In genomic region chr15:56764019-56764418, GRCm38 (mm10) we compare ENCODE assay signal across 17 mouse cellular contexts.
A peak's percentile ranks its signal among the peaks of the same experiment; 100 is the strongest.
DNase-seq lines count a peak whose midpoint lies in the region.
"Had no signal": no experiment of that assay in that cellular context is flagged by ENCODE, and none has a peak within 500 bp of the region (broad histone marks: within the 10 kb centered on the region; RNA-seq: fewer than 3 reads in every experiment).

No protein-coding gene starts in this region.

- DNase-seq in gastrocnemius, postnatal 14 days = peak; percentile 10
- DNase-seq in gastrocnemius, postnatal 36 days = no peak
- peak; percentile 5 for DNase-seq in kidney, postnatal 10 days
- no peak for DNase-seq in kidney, adult 11 months
- peak; percentile 24 for DNase-seq in NIH3T3 (ENCODE audit: low read depth)
- peak; percentile 30 for DNase-seq in skeletal muscle tissue, adult 2 months (ENCODE audit: low read depth, low spot score)
- DNase-seq in spleen, postnatal 36 days (ENCODE audit: low spot score in 2 of 2) = no peak
- DNase-seq: adrenal gland, postnatal 25 days; cerebellum, adult 2 months; cerebellum, postnatal 14 days; heart, adult 2 months; kidney, adult 8-10 months; kidney, postnatal 25 days; midbrain, embryonic 14.5 days; right cerebral cortex, postnatal 25 days; thymus, adult 2 months; thymus, postnatal 36 days had no signal

- intact Hi-C loops in gastrocnemius, postnatal 14 days (cut with DNase I; ENCODE audit: low total_unique reads) = no loop called here
- intact Hi-C loops in gastrocnemius, postnatal 36 days (cut with DNase I) = no loop called here

Comparison
In these comparisons a context has a peak if more than half of its experiments do, and no peak if none do; other contexts are left out.
1. DNase-seq: peak in gastrocnemius, postnatal 14 days (single experiment), kidney, postnatal 10 days (single experiment), NIH3T3 (single experiment) and skeletal muscle tissue, adult 2 months (single experiment); none in gastrocnemius, postnatal 36 days (0 of 2), kidney, adult 11 months (single experiment) and spleen, postnatal 36 days (0 of 2).